Mouse (Mus musculus) thymus, postnatal 14 days (tissue): ENCODE results near the gene Tmem91.

Experiments used
- DNase-seq: peaks from one replicate; pipeline ENCODE4 v3.0.0; 2021

Gene Tmem91

GRCm38 (mm10) chr7:25623857-25624370 is 51.1 kb downstream of the Tmem91 start:
- DNase-seq, result no peak

- DNase-seq, result peak; percentile 2
These were observed 54.2 kb downstream of the Tmem91 start for GRCm38 (mm10) chr7:25620751-25621150.

- DNase-seq, result peak; percentile 4
These were observed 54.9 kb downstream of the Tmem91 start for GRCm38 (mm10) chr7:25620101-25620500.

- DNase-seq, result peak; percentile 15
These were observed 55.3 kb downstream of the Tmem91 start for GRCm38 (mm10) chr7:25619722-25619991.
